Mouse (Mus musculus) CH12.LX (cell line): ENCODE results near the gene Grin1.

Experiments
- CTCF ChIP-seq, 2 experiments: IDR thresholded peaks in 1 of 2; conservative IDR thresholded peaks in 1 of 2; 2 replicates each; pipeline ENCODE4 v1.5.1; 2011 to 2012; ENCODE audit warnings: low read depth in 2 of 2, low read length in 2 of 2, improper control_type of control experiment in 1 of 2, inconsistent platforms in 1 of 2, mild to moderate bottlenecking in 1 of 2, moderate library complexity in 1 of 2
- HCFC1 ChIP-seq: IDR thresholded peaks from 2 replicates; pipeline ENCODE4 v1.6.1; 2012; ENCODE audit warnings: low read depth, mild to moderate bottlenecking, inconsistent platforms, low read length, improper control_type of control experiment
- PAX5 ChIP-seq: IDR thresholded peaks from 2 replicates; pipeline ENCODE4 v1.6.1; 2012; ENCODE audit warnings: low read length, inconsistent platforms, mixed read lengths
- POLR2A ChIP-seq: IDR thresholded peaks from 2 replicates; pipeline ENCODE4 v1.6.1; 2011; ENCODE audit warnings: low read depth, mild to moderate bottlenecking, improper control_type of control experiment, low read length
- POLR2AphosphoS2 ChIP-seq: IDR thresholded peaks from 2 replicates; pipeline ENCODE4 v1.6.1; 2011; ENCODE audit warnings: low read depth, low read length, improper control_type of control experiment
- ZMIZ1 ChIP-seq: IDR thresholded peaks from 2 replicates; pipeline ENCODE4 v1.6.1; 2012; ENCODE audit warnings: low read depth, mild to moderate bottlenecking, inconsistent platforms, low read length, improper control_type of control experiment

- no peak for TF ChIP-seq CTCF (conservative IDR thresholded peaks at IDR 0.05 in 1 of 2, IDR thresholded peaks at IDR 0.05 in 1 of 2; ENCODE audit: low read depth in 2 of 2, low read length in 2 of 2)
- no peak for TF ChIP-seq POLR2AphosphoS2
- no peak for TF ChIP-seq POLR2A
- TF ChIP-seq HCFC1 = no peak
- no peak for TF ChIP-seq ZMIZ1
- no peak for TF ChIP-seq PAX5
Observed at GRCm38 (mm10) chr2:25242101-25242506, 76.9 kb downstream of the Grin1 start, which contains the start of the genes Rnf208 and Cysrt1.
